20 mouse cellular contexts compared by ENCODE assay signal in the genomic region with DNA sequence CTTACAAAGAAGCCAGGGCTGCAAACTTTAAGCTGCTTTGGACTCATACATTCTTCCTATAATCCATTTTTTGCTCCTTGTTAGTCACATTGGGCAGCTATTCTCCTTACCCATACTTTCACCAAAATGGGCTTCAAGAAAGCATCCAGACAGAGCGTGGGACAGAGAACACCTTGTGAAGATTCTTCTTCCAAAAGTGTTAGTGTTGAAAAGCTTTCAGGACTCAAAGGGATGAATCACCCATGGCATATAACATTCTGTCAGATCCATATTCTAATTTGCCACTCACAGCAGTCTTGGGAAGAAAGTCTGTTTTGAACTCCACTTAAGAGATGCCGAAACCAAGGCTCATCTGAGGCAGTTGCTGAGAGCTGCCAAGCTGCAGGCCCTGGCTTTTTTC.
A peak's percentile ranks its signal among the peaks of the same experiment; 100 is the strongest.
DNase-seq lines count a peak whose midpoint lies in the region; TF ChIP-seq lines count a peak whose summit lies in the region.
"Had no signal": no experiment of that assay in that cellular context is flagged by ENCODE, and none has a peak within 500 bp of the region (broad histone marks: within the 10 kb centered on the region; RNA-seq: fewer than 3 reads in every experiment).

No protein-coding gene starts in this region.

- H3K9me3 ChIP-seq in limb, embryonic 10.5 days (replicated peaks): no peaks in the 10 kb centered on the region
- H3K9me3 ChIP-seq: embryonic facial prominence, embryonic 13.5 days; forebrain, embryonic 12.5 days; heart, embryonic 13.5 days; hindbrain, embryonic 15.5 days had no signal

- no peak for TF ChIP-seq CTCF in left cerebral cortex, adult 2 months (IDR thresholded peaks at IDR 0.05)

- H3K27me3 ChIP-seq in limb, embryonic 10.5 days (ENCODE audit: low read depth, poor library complexity, severe bottlenecking): no peaks in the 10 kb centered on the region
- H3K27me3 ChIP-seq: embryonic facial prominence, embryonic 13.5 days; heart, embryonic 13.5 days; hindbrain, embryonic 15.5 days had no signal

- WGBS in limb, embryonic 10.5 days: 89% methylated on average over 2 of the region's 2 CpGs

- H3K4me3 ChIP-seq in left cerebral cortex, adult 2 months: no peak overlapping the region
- H3K4me3 ChIP-seq in limb, embryonic 10.5 days: no peak overlapping the region
- H3K4me3 ChIP-seq: embryonic facial prominence, embryonic 13.5 days; forebrain, embryonic 12.5 days; gastrocnemius, adult 2 months; heart, embryonic 13.5 days; hindbrain, embryonic 15.5 days had no signal

- intact Hi-C loops in left cerebral cortex, adult 2 months (cut with DNase I): no loop called here
- intact Hi-C loops in gastrocnemius, postnatal 36 days (cut with DNase I): no loop called here

- H3K36me3 ChIP-seq in limb, embryonic 10.5 days: no peaks in the 10 kb centered on the region
- H3K36me3 ChIP-seq: embryonic facial prominence, embryonic 13.5 days; forebrain, embryonic 12.5 days; heart, embryonic 13.5 days; hindbrain, embryonic 15.5 days had no signal

- no peak overlapping the region for H3K27ac ChIP-seq in left cerebral cortex, adult 2 months
- H3K27ac ChIP-seq in limb, embryonic 10.5 days: peak overlapping the region; percentile 58; the same call in 1 of the 2 replicates
- H3K27ac ChIP-seq: embryonic facial prominence, embryonic 13.5 days; forebrain, embryonic 12.5 days; gastrocnemius, adult 2 months; heart, embryonic 13.5 days; hindbrain, embryonic 15.5 days had no signal

- H3K4me1 ChIP-seq in limb, embryonic 10.5 days: peaks cover 77% of the 10 kb centered on the region

- DNase-seq in frontal cortex, adult 2 months (ENCODE audit: extremely low spot score in 1 of 2, low spot score in 1 of 2): peak; percentile 64 to 73
- DNase-seq in frontal cortex, postnatal 14 days (ENCODE audit: low spot score in 2 of 2): no peak
- DNase-seq in left cerebral cortex, adult 9 months (ENCODE audit: low spot score in 2 of 2): peak; percentile 48 to 54
- no peak for DNase-seq in left cerebral cortex, adult 2 months (ENCODE audit: extremely low spot score in 1 of 2, low spot score in 2 of 2)
- DNase-seq in right cerebral cortex, adult 2 months (ENCODE audit: low spot score in 2 of 2): peak; percentile 28 to 50
- no peak for DNase-seq in right cerebral cortex, postnatal 10 days (ENCODE audit: low spot score in 2 of 2)
- no peak for DNase-seq in limb, embryonic 10.5 days (ENCODE audit: low spot score)
- DNase-seq in gastrocnemius, postnatal 36 days: no peak
- DNase-seq: adrenal gland, postnatal 10 days; cerebellum, adult 11-12 months; cerebellum, adult 9-10 months; cerebellum, postnatal 25 days; gastrocnemius, adult 2 months; gastrocnemius, postnatal 25 days; heart, adult 11 months; heart, postnatal 36 days had no signal

Comparison
In these comparisons a context has a peak if more than half of its experiments do, and no peak if none do; other contexts are left out.
1. DNase-seq: peak in frontal cortex, adult 2 months (2 of 2), left cerebral cortex, adult 9 months (2 of 2) and right cerebral cortex, adult 2 months (2 of 2); none in frontal cortex, postnatal 14 days (0 of 2), left cerebral cortex, adult 2 months (0 of 2), right cerebral cortex, postnatal 10 days (0 of 2), limb, embryonic 10.5 days (single experiment) and gastrocnemius, postnatal 36 days (0 of 2).